Mouse (Mus musculus) bone marrow, adult 2 months (tissue): Measurements from ENCODE around the gene Actr10.

Experiments
- CTCF ChIP-seq: fragments of 200-500 bp; IDR thresholded peaks from 2 replicates; pipeline ENCODE4 v1.5.1; 2011; ENCODE audit warnings: low read length, control low read depth; ENCODE audit not compliant: control insufficient read depth, insufficient read depth
- POLR2A ChIP-seq: fragments of 200-500 bp; IDR thresholded peaks from 2 replicates; pipeline ENCODE4 v1.6.1; 2011; ENCODE audit warnings: low read depth, mild to moderate bottlenecking, control low read depth, low read length, borderline replicate concordance; ENCODE audit not compliant: control insufficient read depth

GRCm38 (mm10) chr12:71006141-71006540, 68.5 kb downstream of the Actr10 start:
- no peak for TF ChIP-seq CTCF
- TF ChIP-seq POLR2A: no peak
